Mouse (Mus musculus) neural tube, embryonic 15.5 days (tissue): ENCODE measurements around the gene Cc2d1a. TPM values are rescaled to one million over a fixed set of nuclear protein-coding genes. Genes with fewer than 3 reads are reported as not detected.

Experiments used
- ATAC-seq: fragments of 200-750 bp; cut with Nextera tagmentation; 2 replicates; pipeline ENCODE4 v1.8.0; 2017; ENCODE audit warnings: mild to moderate bottlenecking, moderate TSS enrichment, moderate library complexity; ENCODE audit not compliant: low FRiP score
- H3K27ac ChIP-seq: fragments of 300-500 bp; sonication (generic); replicated peaks from 2 replicates; pipeline ENCODE4 v1.5.1; 2015; ENCODE audit warnings: mild to moderate bottlenecking, inconsistent platforms
- H3K27me3 ChIP-seq: fragments of 300-500 bp; sonication (generic); replicated peaks from 2 replicates; pipeline ENCODE4 v1.6.1; 2015; ENCODE audit warnings: inconsistent platforms
- H3K36me3 ChIP-seq: fragments of 300-500 bp; sonication (generic); 2 replicates; pipeline ENCODE4 v1.6.1; 2015; ENCODE audit warnings: inconsistent platforms
- H3K4me1 ChIP-seq: fragments of 300-500 bp; sonication (generic); 2 replicates; pipeline ENCODE4 v1.6.1; 2015; ENCODE audit warnings: inconsistent platforms
- H3K4me2 ChIP-seq: fragments of 300-500 bp; sonication (generic); 2 replicates; pipeline ENCODE4 v1.6.1; 2015; ENCODE audit warnings: inconsistent platforms, mild to moderate bottlenecking, moderate library complexity
- H3K4me3 ChIP-seq: fragments of 300-500 bp; sonication (generic); replicated peaks from 2 replicates; pipeline ENCODE4 v1.5.1; 2015; ENCODE audit warnings: mild to moderate bottlenecking, inconsistent platforms
- H3K9ac ChIP-seq: fragments of 300-500 bp; sonication (generic); replicated peaks from 2 replicates; pipeline ENCODE4 v1.6.1; 2015; ENCODE audit warnings: mild to moderate bottlenecking, inconsistent platforms
- H3K9me3 ChIP-seq: fragments of 300-500 bp; sonication (generic); replicated peaks from 2 replicates; pipeline ENCODE4 v1.6.1; 2016; ENCODE audit warnings: inconsistent platforms
- WGBS: fragments of 180-500 bp; shearing (Covaris S2); methylation state at CpG from one replicate; pipeline ENCODE4 v1.1.7; 2015; ENCODE audit warnings: mixed read lengths; 5-methylcytosine and 5-hydroxymethylcytosine counted together
- polyA plus RNA-seq: library from polyadenylated mRNA; unstranded; fragments of >200 nt; fragmentation: Nextera tagmentation; extraction: Ambion mirVana; gene quantifications from 2 replicates; pipeline ENCODE4 v1.2.1, GENCODE M21; 2015

Gene Cc2d1a
- polyA plus RNA-seq, 1 experiment from 2014 or later = 43.7 TPM

- Histone ChIP-seq H3K4me3 (no peak overlapping the region), H3K27me3 (no peaks in the 10 kb centered on the region), H3K9ac (no peak overlapping the region), H3K36me3 (peaks cover 41% of the 10 kb centered on the region), H3K4me2 (no peak overlapping the region), H3K4me1 (peaks cover 49% of the 10 kb centered on the region), H3K9me3 (no peaks in the 10 kb centered on the region), H3K27ac (no peak overlapping the region)
- no peak for ATAC-seq
- 48% methylated on average over 3 of the region's 3 CpGs for WGBS
Observed at GRCm38 (mm10) chr8:84176560-84176959, 28.8 kb upstream of the Cc2d1a start.

- Histone ChIP-seq H3K4me2 (no peak overlapping the region), H3K27ac (no peak overlapping the region), H3K4me3 (no peak overlapping the region), H3K4me1 (peaks cover 22% of the 10 kb centered on the region), H3K27me3 (no peaks in the 10 kb centered on the region), H3K9me3 (no peaks in the 10 kb centered on the region), H3K36me3 (peaks cover 53% of the 10 kb centered on the region), H3K9ac (no peak overlapping the region)
- no peak for ATAC-seq
- WGBS = 88% methylated on average over 6 of the region's 6 CpGs
Observed at GRCm38 (mm10) chr8:84173861-84174260, 26.1 kb upstream of the Cc2d1a start.

- Histone ChIP-seq H3K4me3 (no peak overlapping the region), H3K27ac (no peak overlapping the region), H3K9ac (no peak overlapping the region), H3K4me2 (no peak overlapping the region), H3K9me3 (no peaks in the 10 kb centered on the region), H3K36me3 (peaks cover 40% of the 10 kb centered on the region), H3K4me1 (0 out of 2 replicates have a peak, but pooled peaks cover 4% of the 10 kb centered on the region), H3K27me3 (no peaks in the 10 kb centered on the region)
- 86% methylated on average over 5 of the region's 5 CpGs for WGBS
- no peak for ATAC-seq
Observed at GRCm38 (mm10) chr8:84170096-84170495, 22.4 kb upstream of the Cc2d1a start.

- Histone ChIP-seq H3K36me3 (peaks cover 24% of the 10 kb centered on the region), H3K4me3 (no peak overlapping the region), H3K27ac (no peak overlapping the region), H3K9ac (no peak overlapping the region), H3K27me3 (no peaks in the 10 kb centered on the region), H3K4me1 (no peaks in the 10 kb centered on the region), H3K9me3 (no peaks in the 10 kb centered on the region), H3K4me2 (no peak overlapping the region)
- ATAC-seq = no peak
- WGBS = 84% methylated on average over 2 of the region's 2 CpGs
Observed at GRCm38 (mm10) chr8:84167696-84168095, 20.0 kb upstream of the Cc2d1a start.

- no peak overlapping the region for H3K9ac ChIP-seq
- H3K27ac ChIP-seq = no peak overlapping the region
- H3K9me3 ChIP-seq = no peaks in the 10 kb centered on the region
- no peak for ATAC-seq
- H3K36me3 ChIP-seq = peaks cover 9% of the 10 kb centered on the region
- WGBS = 95% methylated on average over 4 of the region's 4 CpGs
- no peaks in the 10 kb centered on the region for H3K4me1 ChIP-seq
- H3K4me2 ChIP-seq = no peak overlapping the region
- no peaks in the 10 kb centered on the region for H3K27me3 ChIP-seq
- H3K4me3 ChIP-seq = no peak overlapping the region
Observed at GRCm38 (mm10) chr8:84157620-84158019, 9.9 kb upstream of the Cc2d1a start.

- ATAC-seq = no peak
- Histone ChIP-seq H3K4me3 (no peak overlapping the region), H3K9me3 (no peaks in the 10 kb centered on the region), H3K4me2 (no peak overlapping the region), H3K36me3 (peaks cover 11% of the 10 kb centered on the region), H3K27me3 (no peaks in the 10 kb centered on the region), H3K27ac (no peak overlapping the region), H3K9ac (no peak overlapping the region), H3K4me1 (peaks cover 28% of the 10 kb centered on the region)
- 71% methylated on average over 3 of the region's 3 CpGs for WGBS
Observed at GRCm38 (mm10) chr8:84149181-84149580, 1.4 kb upstream of the Cc2d1a start.

- peak overlapping the region; percentile 92 for H3K9ac ChIP-seq
Observed at GRCm38 (mm10) chr8:84148531-84148850, 755 bp upstream of the Cc2d1a start.

GRCm38 (mm10) chr8:84147324-84147766 is 391 bp downstream of the Cc2d1a start:
- peak overlapping the region; percentile 63 for H3K4me3 ChIP-seq
- WGBS = 13% methylated on average over 14 of the region's 14 CpGs
- H3K36me3 ChIP-seq = peaks cover 30% of the 10 kb centered on the region
- no peaks in the 10 kb centered on the region for H3K27me3 ChIP-seq
- peak overlapping the region; percentile 92 for H3K9ac ChIP-seq
- H3K27ac ChIP-seq = peak overlapping the region; percentile 67; the same call in 1 of the 2 replicates
- H3K4me2 ChIP-seq = peak overlapping the region; percentile 89
- H3K9me3 ChIP-seq = no peaks in the 10 kb centered on the region
- peaks cover 28% of the 10 kb centered on the region for H3K4me1 ChIP-seq
- peak; percentile 75 for ATAC-seq

More at GRCm38 (mm10) chr8:84148531-84148850, 755 bp upstream of the Cc2d1a start:
- ATAC-seq = peak; percentile 4; the same call in 1 of the 2 replicates
- 0 out of 2 replicates have a peak overlapping the region, but pooled peaks have one; percentile 48 for H3K27ac ChIP-seq
- no peaks in the 10 kb centered on the region for H3K9me3 ChIP-seq
- H3K27me3 ChIP-seq = no peaks in the 10 kb centered on the region
- H3K4me1 ChIP-seq = peaks cover 28% of the 10 kb centered on the region
- 92% methylated on average over 5 of the region's 5 CpGs for WGBS
- peaks cover 18% of the 10 kb centered on the region for H3K36me3 ChIP-seq
- peak overlapping the region; percentile 89 for H3K4me2 ChIP-seq
- peak overlapping the region; percentile 63 for H3K4me3 ChIP-seq

- H3K9ac ChIP-seq = no peak overlapping the region
- no peak overlapping the region for H3K4me3 ChIP-seq
- H3K9me3 ChIP-seq = no peaks in the 10 kb centered on the region
- H3K4me2 ChIP-seq = no peak overlapping the region
- peaks cover 51% of the 10 kb centered on the region for H3K36me3 ChIP-seq
- H3K27ac ChIP-seq = no peak overlapping the region
- peaks cover 28% of the 10 kb centered on the region for H3K4me1 ChIP-seq
- no peak for ATAC-seq
- H3K27me3 ChIP-seq = no peaks in the 10 kb centered on the region
- WGBS = 93% methylated on average over 8 of the region's 8 CpGs
Observed at GRCm38 (mm10) chr8:84144636-84145245, 3.0 kb downstream of the Cc2d1a start.

GRCm38 (mm10) chr8:84140838-84141237 is 6.9 kb downstream of the Cc2d1a start:
- ATAC-seq = no peak
- 95% methylated on average over 4 of the region's 4 CpGs for WGBS
- no peaks in the 10 kb centered on the region for H3K27me3 ChIP-seq
- 0 out of 2 replicates have a peak, but pooled peaks cover 5% of the 10 kb centered on the region for H3K4me1 ChIP-seq
- H3K36me3 ChIP-seq = peaks cover 90% of the 10 kb centered on the region
- no peak overlapping the region for H3K4me3 ChIP-seq
- no peak overlapping the region for H3K27ac ChIP-seq
- H3K9me3 ChIP-seq = no peaks in the 10 kb centered on the region
- H3K9ac ChIP-seq = no peak overlapping the region
- no peak overlapping the region for H3K4me2 ChIP-seq

GRCm38 (mm10) chr8:84137848-84138247 is 9.9 kb downstream of the Cc2d1a start:
- H3K9ac ChIP-seq = no peak overlapping the region
- no peaks in the 10 kb centered on the region for H3K4me1 ChIP-seq
- no peaks in the 10 kb centered on the region for H3K27me3 ChIP-seq
- 89% methylated on average over 3 of the region's 3 CpGs for WGBS
- no peak for ATAC-seq
- H3K36me3 ChIP-seq = peaks cover 99% of the 10 kb centered on the region
- H3K9me3 ChIP-seq = no peaks in the 10 kb centered on the region
- no peak overlapping the region for H3K27ac ChIP-seq
- no peak overlapping the region for H3K4me3 ChIP-seq
- no peak overlapping the region for H3K4me2 ChIP-seq

- WGBS = 80% methylated on average over 8 of the region's 8 CpGs
Observed at GRCm38 (mm10) chr8:84132225-84132624, 15.5 kb downstream of the Cc2d1a start.

More at GRCm38 (mm10) chr8:84132225-84132624, 15.5 kb downstream of the Cc2d1a start:
- H3K27me3 ChIP-seq = no peaks in the 10 kb centered on the region
- H3K9ac ChIP-seq = no peak overlapping the region
- no peak for ATAC-seq
- peaks cover 6% of the 10 kb centered on the region; the same call in 1 of the 2 replicates for H3K4me1 ChIP-seq
- H3K9me3 ChIP-seq = no peaks in the 10 kb centered on the region
- H3K27ac ChIP-seq = no peak overlapping the region
- H3K4me2 ChIP-seq = no peak overlapping the region
- H3K36me3 ChIP-seq = peaks cover 52% of the 10 kb centered on the region
- H3K4me3 ChIP-seq = no peak overlapping the region
